Mouse (Mus musculus) CH12.LX (cell line): ENCODE results near the gene Ppfibp2. TPM values are rescaled to one million over a fixed set of nuclear protein-coding genes. Genes with fewer than 3 reads are reported as not detected.

Source experiments
- DNase-seq: peaks from one replicate; pipeline ENCODE4 v3.0.0-alpha.2; 2013; ENCODE audit errors: extremely low read depth
- H3K27ac ChIP-seq: 2 replicates; pipeline ENCODE4 v1.5.1; 2012; ENCODE audit warnings: low read depth, mild to moderate bottlenecking, control low read depth, moderate library complexity; ENCODE audit not compliant: insufficient read depth
- H3K27me3 ChIP-seq: replicated peaks from 2 replicates; pipeline ENCODE3; 2012; ENCODE audit warnings: inconsistent platforms
- H3K36me3 ChIP-seq, 2 experiments: replicated peaks in 1 of 2; 2 replicates each; pipeline versions ENCODE3 to v1.6.1; 2012; ENCODE audit warnings: inconsistent platforms in 1 of 2, low read length in 1 of 2, mild to moderate bottlenecking in 1 of 2, mixed read lengths in 1 of 2, moderate library complexity in 1 of 2; ENCODE audit not compliant: control insufficient read depth in 1 of 2, insufficient read depth in 1 of 2
- H3K4me1 ChIP-seq, 2 experiments: 2 replicates each; pipeline ENCODE4 v1.6.1; 2012; ENCODE audit warnings: inconsistent platforms in 1 of 2, moderate library complexity in 1 of 2; ENCODE audit not compliant: insufficient read depth in 2 of 2, control insufficient read depth in 1 of 2
- H3K4me2 ChIP-seq: 2 replicates; pipeline ENCODE4 v1.6.1; 2012; ENCODE audit warnings: low read depth, mild to moderate bottlenecking, control low read depth; ENCODE audit not compliant: poor library complexity, insufficient read depth, severe bottlenecking
- H3K4me3 ChIP-seq, 3 experiments: fragments of 150-350 bp in 1 of 3; sonication (generic) in 1 of 3; replicated peaks in 1 of 3; 2 replicates each; pipeline versions ENCODE3 to v1.5.1; 2011 to 2012; ENCODE audit warnings: low read depth in 2 of 3, low read length in 2 of 3, mild to moderate bottlenecking in 2 of 3, moderate library complexity in 2 of 3, control low read depth in 1 of 3, improper control_type of control experiment in 1 of 3, inconsistent platforms in 1 of 3, mixed read lengths in 1 of 3; ENCODE audit not compliant: poor library complexity in 1 of 3
- H3K79me2 ChIP-seq: replicated peaks from 2 replicates; pipeline ENCODE4 v1.6.1; 2012; ENCODE audit warnings: mild to moderate bottlenecking, moderate library complexity; ENCODE audit not compliant: control insufficient read depth, poor library complexity, insufficient read depth, severe bottlenecking; ENCODE audit errors: extremely low read depth
- H3K9ac ChIP-seq: 2 replicates; pipeline ENCODE4 v1.6.1; 2012; ENCODE audit warnings: low read depth, mild to moderate bottlenecking, control low read depth, moderate library complexity; ENCODE audit not compliant: insufficient read depth
- H3K9me3 ChIP-seq: replicated peaks from 2 replicates; pipeline ENCODE3; 2012; ENCODE audit warnings: low read length, inconsistent platforms, mixed read lengths
- CHD1 ChIP-seq: IDR thresholded peaks from 2 replicates; pipeline ENCODE4 v1.6.1; 2012; ENCODE audit warnings: low read depth, low read length, improper control_type of control experiment, inconsistent platforms
- E2F4 ChIP-seq: IDR thresholded peaks from 2 replicates; pipeline ENCODE4 v1.6.1; 2011; ENCODE audit warnings: low read depth, low read length, improper control_type of control experiment; ENCODE audit not compliant: insufficient replicate concordance
- ELF1 ChIP-seq: IDR thresholded peaks from 2 replicates; pipeline ENCODE4 v1.6.1; 2014; ENCODE audit warnings: low read depth, mild to moderate bottlenecking, inconsistent platforms, low read length, improper control_type of control experiment
- EP300 ChIP-seq: IDR thresholded peaks from 2 replicates; pipeline ENCODE4 v1.6.1; 2011; ENCODE audit warnings: low read length, improper control_type of control experiment
- ETS1 ChIP-seq: conservative IDR thresholded peaks from 2 replicates; pipeline ENCODE4 v1.6.1; 2012; ENCODE audit warnings: low read depth, mild to moderate bottlenecking, inconsistent platforms, low read length, improper control_type of control experiment, moderate library complexity
- HCFC1 ChIP-seq: IDR thresholded peaks from 2 replicates; pipeline ENCODE4 v1.6.1; 2012; ENCODE audit warnings: low read depth, mild to moderate bottlenecking, inconsistent platforms, low read length, improper control_type of control experiment
- JUN ChIP-seq: IDR thresholded peaks from 2 replicates; pipeline ENCODE4 v1.6.1; 2011; ENCODE audit warnings: low read depth, mild to moderate bottlenecking, low read length, improper control_type of control experiment, moderate library complexity; ENCODE audit not compliant: insufficient read depth
- JUND ChIP-seq: conservative IDR thresholded peaks from 2 replicates; pipeline ENCODE4 v1.6.1; 2011; ENCODE audit warnings: low read depth, low read length, improper control_type of control experiment
- MAFK ChIP-seq: IDR thresholded peaks from 2 replicates; pipeline ENCODE4 v1.6.1; 2011; ENCODE audit warnings: low read length, improper control_type of control experiment; ENCODE audit not compliant: insufficient replicate concordance
- MAZ ChIP-seq: IDR thresholded peaks from 2 replicates; pipeline ENCODE4 v1.6.1; 2012; ENCODE audit warnings: low read depth, mild to moderate bottlenecking, inconsistent platforms, low read length, improper control_type of control experiment, moderate library complexity
- MYC ChIP-seq: IDR thresholded peaks from 2 replicates; pipeline ENCODE4 v1.6.1; 2011; ENCODE audit warnings: low read depth, mild to moderate bottlenecking, improper control_type of control experiment, low read length
- POLR2A ChIP-seq: IDR thresholded peaks from 2 replicates; pipeline ENCODE4 v1.6.1; 2011; ENCODE audit warnings: low read depth, mild to moderate bottlenecking, improper control_type of control experiment, low read length
- POLR2AphosphoS2 ChIP-seq: IDR thresholded peaks from 2 replicates; pipeline ENCODE4 v1.6.1; 2011; ENCODE audit warnings: low read depth, low read length, improper control_type of control experiment
- SMC3 ChIP-seq: IDR thresholded peaks from 2 replicates; pipeline ENCODE4 v1.6.1; 2011; ENCODE audit warnings: low read depth, low read length, improper control_type of control experiment
- TBP ChIP-seq: conservative IDR thresholded peaks from 2 replicates; pipeline ENCODE4 v1.6.1; 2011; ENCODE audit warnings: low read depth, low read length, improper control_type of control experiment
- TCF12 ChIP-seq: IDR thresholded peaks from 2 replicates; pipeline ENCODE4 v1.6.1; 2014; ENCODE audit warnings: low read depth, mild to moderate bottlenecking, inconsistent platforms, low read length, improper control_type of control experiment
- UBTF ChIP-seq: IDR thresholded peaks from 2 replicates; pipeline ENCODE4 v1.6.1; 2012; ENCODE audit warnings: low read depth, mild to moderate bottlenecking, inconsistent platforms, low read length, improper control_type of control experiment, moderate library complexity
- USF1 ChIP-seq: IDR thresholded peaks from 2 replicates; pipeline ENCODE4 v1.6.1; 2014; ENCODE audit warnings: low read depth, mild to moderate bottlenecking, inconsistent platforms, low read length, improper control_type of control experiment
- ZC3H11A ChIP-seq: IDR thresholded peaks from 2 replicates; pipeline ENCODE4 v1.6.1; 2012; ENCODE audit warnings: low read depth, mild to moderate bottlenecking, inconsistent platforms, low read length, improper control_type of control experiment
- ZKSCAN1 ChIP-seq: IDR thresholded peaks from 2 replicates; pipeline ENCODE4 v1.6.1; 2012; ENCODE audit warnings: low read depth, inconsistent platforms, low read length, improper control_type of control experiment, borderline replicate concordance
- ZMIZ1 ChIP-seq: IDR thresholded peaks from 2 replicates; pipeline ENCODE4 v1.6.1; 2012; ENCODE audit warnings: low read depth, mild to moderate bottlenecking, inconsistent platforms, low read length, improper control_type of control experiment
- ZNF384 ChIP-seq: IDR thresholded peaks from 2 replicates; pipeline ENCODE4 v1.6.1; 2012; ENCODE audit warnings: low read depth, low read length, improper control_type of control experiment, inconsistent platforms
- dilution Hi-C: fragments of 300-500 bp; cut with MboI; formaldehyde crosslinking; loops from 2 replicates; pipeline ENCODE4 v1.14.3; 2020; ENCODE audit warnings: low sequenced_read_pairs; ENCODE audit not compliant: extremely low pct_unique_long_range_greater_than_20kb, extremely low pct_ligation_motif_present
- in situ Hi-C: fragments of 300-500 bp; cut with MboI; formaldehyde crosslinking; loops from 3 replicates; pipeline ENCODE4 v1.14.3; 2019; ENCODE audit warnings: low sequenced_read_pairs, low pct_ligation_motif_present, low pct_unique_long_range_greater_than_20kb, mixed read lengths
- polyA plus RNA-seq: library from polyadenylated mRNA; unstranded; fragments of >175 nt; gene quantifications from 2 replicates; pipeline ENCODE4 v1.2.1, GENCODE M21; 2012; ENCODE audit warnings: low read depth; ENCODE audit not compliant: insufficient read length
- total RNA-seq, 2 experiments: library from RNA; depleted of rRNA; stranded (reverse); fragments of 300-350 nt in 1 of 2; fragments of >200 nt in 1 of 2; gene quantifications; 2 replicates each; pipeline ENCODE4 v1.2.3; 2012 to 2014

Ppfibp2 gene
- total and polyA plus RNA-seq, 3 experiments: 30.2 to 40.3 (median 40.2) TPM

DNA sequence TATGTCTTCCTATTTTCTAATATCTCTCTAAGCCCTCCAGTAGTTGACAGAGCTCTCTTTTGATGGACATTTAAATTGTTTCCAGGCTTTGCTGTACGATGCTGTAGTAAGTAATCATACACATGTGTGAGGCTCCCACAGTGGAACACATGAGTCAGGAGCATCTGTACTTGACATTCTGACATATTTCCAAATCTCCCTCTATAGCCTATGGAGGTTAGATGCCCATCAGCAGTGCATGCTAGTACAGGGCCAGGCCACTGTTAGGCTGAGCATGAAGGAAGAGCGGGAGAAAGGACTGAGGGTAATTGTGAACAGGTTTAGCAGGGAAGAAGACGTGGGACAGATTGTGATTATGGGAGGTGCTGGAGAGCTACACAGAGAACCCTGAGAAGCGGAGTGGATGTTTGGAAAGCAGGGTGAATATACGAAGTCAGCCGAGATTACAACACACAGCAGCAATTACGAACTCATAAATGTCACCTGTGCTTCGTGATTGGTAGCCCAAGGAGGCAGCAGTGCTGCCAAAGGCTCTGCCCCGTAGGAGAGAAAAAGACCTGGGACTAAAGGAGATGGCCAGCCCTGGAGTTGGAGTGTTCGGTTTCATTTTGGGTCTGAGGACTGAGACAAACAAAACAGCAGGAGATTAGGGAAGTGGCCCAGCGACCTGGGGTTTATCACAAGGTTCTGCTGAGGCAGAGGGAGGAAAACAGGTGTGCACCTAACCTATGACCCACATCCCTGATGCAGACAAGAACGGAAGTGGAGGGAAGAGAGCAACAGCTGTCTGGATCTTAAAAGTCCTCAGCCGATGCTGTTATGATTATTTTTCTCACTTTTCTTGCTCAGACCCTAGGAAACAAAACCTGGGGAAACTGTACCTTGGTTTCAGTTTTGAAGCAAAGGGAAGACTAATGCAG is 107.7 kb downstream of the Ppfibp2 start:
- H3K9ac ChIP-seq: no peak overlapping the region
- peak; percentile 59 for DNase-seq
- dilution Hi-C loops: no loop called here
- no peak overlapping the region for H3K4me3 ChIP-seq
- peaks cover 23 to 58% of the 10 kb centered on the region in 2 experiments for H3K4me1 ChIP-seq
- no peaks in the 10 kb centered on the region for H3K9me3 ChIP-seq
- peak overlapping the region; percentile 40; the same call in 1 of the 2 replicates for H3K4me2 ChIP-seq
- no peaks in the 10 kb centered on the region for H3K27me3 ChIP-seq
- H3K27ac ChIP-seq: peak overlapping the region; percentile 20; the same call in 1 of the 2 replicates
- TF ChIP-seq JUND (no peak), TBP (no peak), JUN (no peak), ETS1 (peak; percentile 41; the same call in 1 of the 2 replicates), TCF12 (peak; percentile 68; the same call in 1 of the 2 replicates)
- in situ Hi-C loops: no loop called here
- no peaks in the 10 kb centered on the region; the same call in 1 of the 2 replicates for H3K79me2 ChIP-seq
- H3K36me3 ChIP-seq: peaks cover 49 to 93% of the 10 kb centered on the region in 2 experiments

GRCm38 (mm10) chr7:107705941-107706340 is 110.9 kb downstream of the Ppfibp2 start:
- Histone ChIP-seq H3K27me3 (no peaks in the 10 kb centered on the region), H3K79me2 (no peaks in the 10 kb centered on the region), H3K4me3 (no peak overlapping the region), H3K4me2 (no peak overlapping the region), H3K9me3 (no peaks in the 10 kb centered on the region), H3K27ac (no peak overlapping the region), H3K36me3 (peaks cover 37 to 89% of the 10 kb centered on the region in 2 experiments), H3K9ac (no peak overlapping the region), H3K4me1 (peaks cover 29 to 83% of the 10 kb centered on the region in 2 experiments)
- TF ChIP-seq MAZ (no peak), ZC3H11A (no peak)
- in situ Hi-C loops (no loop called here), dilution Hi-C loops (no loop called here)
- no peak for DNase-seq

DNA sequence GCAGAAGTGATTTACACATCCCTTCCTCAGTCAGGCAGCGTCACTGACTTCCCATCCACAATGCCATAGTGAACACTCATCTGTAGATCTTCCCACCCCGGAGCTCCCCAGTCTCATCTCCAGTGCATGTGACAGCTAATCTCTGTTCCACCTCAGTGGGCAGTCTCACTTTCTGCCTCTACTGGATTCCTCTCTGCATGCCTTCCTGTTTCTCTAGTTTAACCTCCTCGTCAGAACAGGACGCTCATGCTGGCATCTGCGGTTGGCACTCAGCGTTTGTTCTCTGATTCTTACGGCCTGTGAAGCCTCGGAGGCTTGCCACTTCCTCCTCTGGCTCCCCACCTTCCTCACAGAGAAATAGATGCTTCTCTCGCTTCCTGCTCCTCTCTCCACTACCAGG is 112.6 kb downstream of the Ppfibp2 start:
- Histone ChIP-seq H3K79me2 (no peaks in the 10 kb centered on the region), H3K4me3 (no peak overlapping the region), H3K4me1 (peaks cover 23 to 75% of the 10 kb centered on the region in 2 experiments), H3K4me2 (0 out of 2 replicates have a peak overlapping the region, but pooled peaks have one; percentile 18), H3K9me3 (no peaks in the 10 kb centered on the region), H3K36me3 (peaks cover 40 to 89% of the 10 kb centered on the region in 2 experiments), H3K27ac (peak overlapping the region; percentile 38), H3K9ac (no peak overlapping the region), H3K27me3 (no peaks in the 10 kb centered on the region)
- DNase-seq: peak; percentile 88
- in situ Hi-C loops (no loop called here), dilution Hi-C loops (no loop called here)
- no peak for TF ChIP-seq POLR2A
- TF ChIP-seq TCF12: peak; percentile 38; the same call in 1 of the 2 replicates
- no peak for TF ChIP-seq E2F4
- no peak for TF ChIP-seq ZKSCAN1
- TF ChIP-seq CHD1: no peak
- TF ChIP-seq EP300: peak; percentile 69
- peak; percentile 52; the same call in 1 of the 2 replicates for TF ChIP-seq MYC
- 0 out of 2 replicates have a peak, but pooled peaks have one; percentile 28 for TF ChIP-seq ZMIZ1
- peak; percentile 37; the same call in 1 of the 2 replicates for TF ChIP-seq MAZ
- TF ChIP-seq POLR2AphosphoS2: no peak
- TF ChIP-seq UBTF: no peak
- no peak for TF ChIP-seq ZNF384
- TF ChIP-seq USF1: no peak
- no peak for TF ChIP-seq HCFC1
- TF ChIP-seq JUND: no peak
- 0 out of 2 replicates have a peak, but pooled peaks have one; percentile 35 for TF ChIP-seq MAFK
- no peak for TF ChIP-seq SMC3
- TF ChIP-seq ELF1: 0 out of 2 replicates have a peak, but pooled peaks have one; percentile 35
